Mouse (Mus musculus): ENCODE data around the gene Tango6.

DNA sequence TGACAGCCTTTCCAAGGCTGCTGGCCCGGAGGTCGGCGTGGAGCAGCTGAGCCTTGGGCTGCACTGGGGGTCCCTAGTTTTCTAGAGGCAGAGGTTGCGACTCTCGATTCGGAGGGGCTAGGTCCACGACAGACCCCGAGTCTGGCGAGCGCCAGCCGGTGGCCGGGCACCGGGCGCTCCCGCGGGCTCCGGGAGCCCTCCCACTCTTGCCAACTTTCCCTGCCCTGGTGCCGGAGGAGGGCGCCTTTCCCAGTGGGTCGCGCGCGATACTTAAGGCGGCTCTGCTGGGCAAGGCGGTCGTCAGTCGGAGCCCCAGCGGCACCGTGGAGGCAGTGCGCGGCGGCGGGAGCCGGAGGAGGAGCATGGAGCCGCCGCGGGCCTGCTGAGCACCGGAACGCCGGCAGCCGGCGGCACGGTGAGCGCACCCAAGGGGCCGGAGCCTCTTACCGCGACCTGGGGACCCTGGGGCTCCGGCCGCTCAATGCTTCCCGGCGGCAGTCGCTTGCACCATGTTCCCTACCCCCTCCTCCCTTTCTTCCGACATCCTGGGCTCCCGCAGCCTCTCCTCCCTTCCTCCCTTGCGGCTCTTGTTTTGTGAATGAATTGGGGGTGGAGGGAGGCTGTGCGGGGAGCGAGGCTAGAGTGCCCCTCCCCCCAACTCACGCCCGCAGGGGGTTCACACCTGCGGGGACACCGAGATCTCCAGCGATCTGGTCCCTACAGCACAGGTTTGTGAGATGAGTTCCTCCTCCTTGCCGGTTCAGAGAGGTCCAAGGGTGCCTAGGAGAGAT, 187.9 kb downstream of the Tango6 start:
- TF ChIP-seq POLR2A (IDR thresholded peaks at IDR 0.05; ENCODE audit: insufficient read length, low read depth) (no peak), E2F4 (IDR thresholded peaks at IDR 0.05; ENCODE audit: insufficient read depth) (no peak), USF1 (IDR thresholded peaks at IDR 0.05; ENCODE audit: low read depth) (no peak), SRF (IDR thresholded peaks at IDR 0.05; ENCODE audit: control insufficient read depth, insufficient read length, low read depth) (no peak), POLR2AphosphoS2 (IDR thresholded peaks at IDR 0.05; ENCODE audit: insufficient read length, low read depth) (no peak), TCF12 (IDR thresholded peaks at IDR 0.05; ENCODE audit: insufficient read depth, poor library complexity, severe bottlenecking) (no peak), REST (IDR thresholded peaks at IDR 0.05; ENCODE audit: insufficient read depth, insufficient read length) (no peak), TCF3 (IDR thresholded peaks at IDR 0.05; ENCODE audit: insufficient read length, low read depth) (no peak), MYOD1 (IDR thresholded peaks at IDR 0.05; ENCODE audit: control insufficient read depth in 1 of 3, insufficient read length in 2 of 3, low read depth in 2 of 3) (no peak), MAX (IDR thresholded peaks at IDR 0.05; ENCODE audit: low read depth) (no peak), MYOG (IDR thresholded peaks at IDR 0.05; ENCODE audit: control insufficient read depth in 1 of 3, insufficient read depth in 1 of 3, insufficient read length in 2 of 3, low read depth in 2 of 3) (no peak), CEBPB (IDR thresholded peaks at IDR 0.05; ENCODE audit: insufficient read depth, poor library complexity, severe bottlenecking) (no peak)
